Mouse (Mus musculus) ES-Bruce4 (cell line): ENCODE data around the gene Nr2c1. TPM values are rescaled to one million over a fixed set of nuclear protein-coding genes. Genes with fewer than 3 reads are reported as not detected.

ENCODE experiments used
- H3K27ac ChIP-seq: 2 replicates; pipeline ENCODE4 v1.5.1; 2012; ENCODE audit warnings: low read length, inconsistent platforms; ENCODE audit not compliant: insufficient read depth
- H3K27me3 ChIP-seq: 2 replicates; pipeline ENCODE4 v1.6.1; 2012; ENCODE audit warnings: mild to moderate bottlenecking, low read length, inconsistent platforms; ENCODE audit not compliant: control insufficient read depth, poor library complexity, insufficient read depth, severe bottlenecking
- H3K36me3 ChIP-seq: 2 replicates; pipeline ENCODE4 v1.6.1; 2012; ENCODE audit warnings: inconsistent platforms, mild to moderate bottlenecking, low read length, moderate library complexity; ENCODE audit not compliant: control insufficient read depth, poor library complexity, insufficient read depth, severe bottlenecking
- H3K4me1 ChIP-seq: one replicate; pipeline ENCODE4 v1.8.1; 2011; ENCODE audit warnings: low read length; ENCODE audit not compliant: control insufficient read depth, insufficient read depth
- H3K4me3 ChIP-seq: 2 replicates; pipeline ENCODE4 v1.5.1; 2011; ENCODE audit warnings: low read depth, mild to moderate bottlenecking, low read length
- H3K9ac ChIP-seq: 2 replicates; pipeline ENCODE4 v1.6.1; 2012; ENCODE audit warnings: low read depth, mild to moderate bottlenecking, inconsistent platforms; ENCODE audit not compliant: poor library complexity, severe bottlenecking
- H3K9me3 ChIP-seq: replicated peaks from 2 replicates; pipeline ENCODE4 v1.6.1; 2012; ENCODE audit warnings: mild to moderate bottlenecking, low read length, inconsistent platforms; ENCODE audit not compliant: control insufficient read depth, poor library complexity, insufficient read depth, severe bottlenecking
- CTCF ChIP-seq: IDR thresholded peaks from one replicate; pipeline ENCODE4 v1.8.1; 2011; ENCODE audit warnings: low read depth, low read length
- EP300 ChIP-seq: IDR thresholded peaks from 2 replicates; pipeline ENCODE4 v1.6.1; 2011; ENCODE audit warnings: low read depth, low read length; ENCODE audit not compliant: insufficient read depth
- POLR2A ChIP-seq: IDR thresholded peaks from one replicate; pipeline ENCODE4 v1.8.1; 2011; ENCODE audit warnings: low read length; ENCODE audit not compliant: insufficient read depth
- polyA plus RNA-seq: library from polyadenylated mRNA; stranded (reverse); fragments of >200 nt; gene quantifications from 2 replicates; pipeline ENCODE4 v1.2.4, GENCODE M21; 2011; ENCODE audit warnings: low read depth; ENCODE audit not compliant: missing spikeins, insufficient read depth, insufficient read length

Gene Nr2c1
- polyA plus RNA-seq, 1 experiment, result 8.8 TPM

GRCm38 (mm10) chr10:94172706-94173105, 24.9 kb downstream of the Nr2c1 start:
- no peak overlapping the region for H3K9ac ChIP-seq
- no peaks in the 10 kb centered on the region for H3K9me3 ChIP-seq
- H3K27ac ChIP-seq, result no peak overlapping the region
- peaks cover 2% of the 10 kb centered on the region; the same call in 1 of the 2 replicates for H3K36me3 ChIP-seq
- no peak overlapping the region for H3K4me3 ChIP-seq
- TF ChIP-seq EP300, result no peak
- TF ChIP-seq CTCF, result no peak
- TF ChIP-seq POLR2A, result no peak
- H3K4me1 ChIP-seq, result peaks cover 1% of the 10 kb centered on the region
- no peaks in the 10 kb centered on the region for H3K27me3 ChIP-seq

- Histone ChIP-seq H3K4me1 (peaks cover 1% of the 10 kb centered on the region), H3K36me3 (peaks cover 2% of the 10 kb centered on the region; the same call in 1 of the 2 replicates), H3K27ac (no peak overlapping the region), H3K9me3 (no peaks in the 10 kb centered on the region), H3K4me3 (no peak overlapping the region), H3K9ac (no peak overlapping the region), H3K27me3 (no peaks in the 10 kb centered on the region)
- TF ChIP-seq EP300, result no peak
- TF ChIP-seq POLR2A, result no peak
- no peak for TF ChIP-seq CTCF
Measured at GRCm38 (mm10) chr10:94174652-94175051, 26.8 kb downstream of the Nr2c1 start.

- Histone ChIP-seq H3K9ac (no peak overlapping the region), H3K27me3 (no peaks in the 10 kb centered on the region), H3K4me1 (no peaks in the 10 kb centered on the region), H3K9me3 (no peaks in the 10 kb centered on the region), H3K27ac (no peak overlapping the region), H3K36me3 (peaks cover 5% of the 10 kb centered on the region; the same call in 1 of the 2 replicates), H3K4me3 (no peak overlapping the region)
- no peak for TF ChIP-seq CTCF
- TF ChIP-seq POLR2A, result no peak
- no peak for TF ChIP-seq EP300
Measured at GRCm38 (mm10) chr10:94183199-94183598, 35.4 kb downstream of the Nr2c1 start.

- Histone ChIP-seq H3K27ac (no peak within 1 kb of the TSS), H3K9me3 (no peaks in the 10 kb centered on the region), H3K36me3 (peaks cover 7% of the 10 kb centered on the region), H3K4me1 (no peaks in the 10 kb centered on the region), H3K9ac (peak within 1 kb of the TSS; percentile 85), H3K27me3 (no peaks in the 10 kb centered on the region), H3K4me3 (peak within 1 kb of the TSS; percentile 93)
- peak; percentile 39 for TF ChIP-seq CTCF
- peak; percentile 65 for TF ChIP-seq POLR2A
- peak; percentile 61; the same call in 1 of the 2 replicates for TF ChIP-seq EP300
Measured at GRCm38 (mm10) chr10:94198482-94199405, 50.9 kb downstream of the Nr2c1 start, which contains the start of gene Ndufa12. TSS of gene Ndufa12 (plus strand) at chr10:94198720.

DNA sequence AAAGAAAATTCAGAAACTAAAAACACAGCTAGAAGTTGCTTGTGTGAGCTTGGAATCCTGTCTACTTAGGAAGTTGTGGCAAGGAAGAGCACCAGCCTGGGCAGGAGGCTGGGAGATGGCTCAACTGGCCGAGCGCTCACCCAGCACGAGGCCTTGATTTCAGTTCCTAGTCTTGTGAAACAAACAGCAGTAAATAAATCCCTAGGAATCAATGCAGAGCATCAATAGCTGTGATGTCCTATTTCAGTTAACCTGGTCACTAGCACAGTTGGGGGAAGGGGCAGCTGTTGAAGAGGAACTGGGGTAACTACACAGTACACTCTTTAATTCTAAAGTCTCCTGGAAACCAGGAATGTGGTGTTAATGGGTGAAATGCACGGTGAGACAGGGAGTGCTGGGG, 57.1 kb downstream of the Nr2c1 start:
- H3K9me3 ChIP-seq, result no peaks in the 10 kb centered on the region
- H3K4me3 ChIP-seq, result no peak overlapping the region
- no peaks in the 10 kb centered on the region for H3K4me1 ChIP-seq
- H3K36me3 ChIP-seq, result peaks cover 24% of the 10 kb centered on the region
- TF ChIP-seq CTCF, result no peak
- H3K27ac ChIP-seq, result no peak overlapping the region
- no peak overlapping the region for H3K9ac ChIP-seq
- H3K27me3 ChIP-seq, result no peaks in the 10 kb centered on the region

- Histone ChIP-seq H3K4me1 (no peaks in the 10 kb centered on the region), H3K9ac (no peak overlapping the region), H3K4me3 (no peak overlapping the region), H3K27me3 (no peaks in the 10 kb centered on the region), H3K9me3 (no peaks in the 10 kb centered on the region), H3K27ac (no peak overlapping the region), H3K36me3 (peaks cover 9% of the 10 kb centered on the region)
- TF ChIP-seq POLR2A (no peak), CTCF (no peak), EP300 (no peak)
Measured at GRCm38 (mm10) chr10:94210718-94211618, 63.1 kb downstream of the Nr2c1 start.
